In the genomic region with DNA sequence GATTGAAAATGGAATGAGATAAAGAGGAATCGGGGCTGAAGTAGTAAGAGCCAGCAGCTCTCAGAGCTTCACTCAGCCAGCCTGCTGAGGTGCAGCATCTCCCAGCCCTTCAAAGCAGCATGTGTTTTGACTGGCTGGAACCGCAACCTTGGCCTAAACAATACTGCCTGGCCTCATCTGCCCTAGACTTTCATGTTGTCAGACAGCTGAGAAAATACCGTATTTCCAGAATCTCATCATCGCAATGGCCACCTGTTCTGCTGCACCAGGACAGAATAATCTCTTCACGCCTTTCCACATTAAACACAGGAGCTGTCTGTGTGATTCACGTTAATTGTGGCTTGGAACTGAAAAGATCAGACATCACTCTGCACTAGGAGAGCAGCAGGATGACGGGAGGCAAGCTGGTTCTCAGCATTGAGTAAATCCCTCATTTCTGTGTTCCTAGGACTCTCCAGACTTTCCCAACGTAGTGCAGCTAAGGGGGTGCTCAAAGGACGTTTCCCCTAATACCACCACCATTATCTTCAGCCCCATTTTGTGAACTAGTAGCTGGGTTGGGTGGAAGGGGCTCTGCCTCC, we compare ENCODE assay signal across 13 mouse cellular contexts.
DNase-seq lines count a peak whose midpoint lies in the region; ATAC-seq and TF ChIP-seq lines count a peak whose summit lies in the region.
"Had no signal": no experiment of that assay in that cellular context is flagged by ENCODE, and none has a peak within 500 bp of the region (broad histone marks: within the 10 kb centered on the region; RNA-seq: fewer than 3 reads in every experiment).

No protein-coding gene starts in this region.

- no peak overlapping the region for H3K9ac ChIP-seq in hindbrain, postnatal 0 days (replicated peaks; ENCODE audit: low read length)
- no peak overlapping the region for H3K9ac ChIP-seq in hindbrain, embryonic 12.5 days

- H3ac ChIP-seq in C2C12 (ENCODE audit: control insufficient read depth, insufficient read length, low read depth): no peak overlapping the region

- TF ChIP-seq CTCF in hindbrain, postnatal 0 days (IDR thresholded peaks at IDR 0.05; ENCODE audit: low read depth): no peak
- no peak for TF ChIP-seq CTCF in C2C12 (IDR thresholded peaks at IDR 0.05; ENCODE audit: control insufficient read depth, insufficient read depth, insufficient read length)

- no peak overlapping the region for H3K4me2 ChIP-seq in hindbrain, postnatal 0 days (ENCODE audit: low read depth, low read length)
- H3K4me2 ChIP-seq in hindbrain, embryonic 12.5 days (replicated peaks): no peak overlapping the region

- DNase-seq in cerebellum, postnatal 10 days: peak; percentile 29 to 43
- no peak for DNase-seq in cerebellum, adult 11-12 months
- peak; percentile 38 for DNase-seq in hindbrain, postnatal 0 days (ENCODE audit: low spot score)
- DNase-seq in midbrain, embryonic 10.5 days (ENCODE audit: low spot score): peak; percentile 25
- no peak for DNase-seq in urinary bladder, postnatal 36 days (ENCODE audit: low spot score in 2 of 2)
- no peak for DNase-seq in frontal cortex, postnatal 14 days (ENCODE audit: low spot score in 2 of 2)
- DNase-seq: kidney, adult 11 months; lung, postnatal 10 days; spleen, adult 18-20 months had no signal

- H3K27ac ChIP-seq in hindbrain, postnatal 0 days: peak overlapping the region; percentile 27; the same call in 1 of the 2 replicates
- no peak overlapping the region for H3K27ac ChIP-seq in hindbrain, embryonic 12.5 days
- H3K27ac ChIP-seq in midbrain, embryonic 10.5 days (replicated peaks): peak overlapping the region; percentile 71

- no peaks in the 10 kb centered on the region for H3K9me3 ChIP-seq in hindbrain, postnatal 0 days (ENCODE audit: low read length)
- no peaks in the 10 kb centered on the region for H3K9me3 ChIP-seq in hindbrain, embryonic 12.5 days (replicated peaks)
- H3K9me3 ChIP-seq in midbrain, embryonic 10.5 days (replicated peaks): no peaks in the 10 kb centered on the region
- H3K9me3 ChIP-seq: G1E had no signal

- no peaks in the 10 kb centered on the region for H3K27me3 ChIP-seq in hindbrain, postnatal 0 days (ENCODE audit: insufficient read depth, low read length)
- 0 out of 2 replicates have a peak, but pooled peaks cover 6% of the 10 kb centered on the region for H3K27me3 ChIP-seq in hindbrain, embryonic 12.5 days
- peaks cover 39% of the 10 kb centered on the region for H3K27me3 ChIP-seq in C2C12 (ENCODE audit: control insufficient read depth, insufficient read depth, insufficient read length)
- peaks cover 9% of the 10 kb centered on the region for H3K27me3 ChIP-seq in midbrain, embryonic 10.5 days (ENCODE audit: low read depth, poor library complexity, severe bottlenecking)

- ATAC-seq in hindbrain, postnatal 0 days: peak; percentile 46; the same call in 1 of the 2 replicates
- no peak for ATAC-seq in hindbrain, embryonic 12.5 days (ENCODE audit: low FRiP score)

- H3K4me3 ChIP-seq in hindbrain, postnatal 0 days (ENCODE audit: low read length): no peak overlapping the region
- no peak overlapping the region for H3K4me3 ChIP-seq in hindbrain, embryonic 12.5 days
- H3K4me3 ChIP-seq in C2C12 (ENCODE audit: insufficient read depth, poor library complexity, severe bottlenecking): no peak overlapping the region
- no peak overlapping the region for H3K4me3 ChIP-seq in midbrain, embryonic 10.5 days
- H3K4me3 ChIP-seq: erythroblast, embryonic 14.5 days had no signal

- H3K36me3 ChIP-seq in hindbrain, postnatal 0 days (ENCODE audit: insufficient read depth, low read length): no peaks in the 10 kb centered on the region
- H3K36me3 ChIP-seq in hindbrain, embryonic 12.5 days: no peaks in the 10 kb centered on the region
- H3K36me3 ChIP-seq in C2C12 (ENCODE audit: control insufficient read depth, insufficient read depth): no peaks in the 10 kb centered on the region
- no peaks in the 10 kb centered on the region for H3K36me3 ChIP-seq in midbrain, embryonic 10.5 days
- H3K36me3 ChIP-seq: G1E had no signal

- 28% methylated on average over 9 of the region's 9 CpGs for WGBS in hindbrain, postnatal 0 days
- 43% methylated on average over 9 of the region's 9 CpGs for WGBS in hindbrain, embryonic 12.5 days
- WGBS in midbrain, embryonic 10.5 days: 52% methylated on average over 9 of the region's 9 CpGs

- H3K79me3 ChIP-seq in C2C12 (ENCODE audit: low read depth): no peaks in the 10 kb centered on the region

- H3K4me1 ChIP-seq in hindbrain, postnatal 0 days (ENCODE audit: insufficient read depth, low read length): no peaks in the 10 kb centered on the region
- peaks cover 36% of the 10 kb centered on the region for H3K4me1 ChIP-seq in hindbrain, embryonic 12.5 days
- peaks cover 71% of the 10 kb centered on the region for H3K4me1 ChIP-seq in midbrain, embryonic 10.5 days

- no peaks in the 10 kb centered on the region for H3K79me2 ChIP-seq in C2C12 (ENCODE audit: control insufficient read depth, insufficient read depth)

TF ChIP-seq in C2C12, 6 proteins besides CTCF, POLR2A, EP300 and RAD21:
- no peak for TF ChIP-seq USF1 (IDR thresholded peaks at IDR 0.05; ENCODE audit: low read depth)
- TF ChIP-seq MYOG (IDR thresholded peaks at IDR 0.05; ENCODE audit: control insufficient read depth, extremely low read depth, insufficient read length): no peak
- peak; percentile 68 for TF ChIP-seq MYOD1 (IDR thresholded peaks at IDR 0.05; ENCODE audit: control insufficient read depth, insufficient read length, low read depth)

Comparison
In these comparisons a context has a peak if more than half of its experiments do, and no peak if none do; other contexts are left out.
1. DNase-seq: peak in cerebellum, postnatal 10 days (2 of 2), hindbrain, postnatal 0 days (single experiment) and midbrain, embryonic 10.5 days (single experiment); none in cerebellum, adult 11-12 months (single experiment), urinary bladder, postnatal 36 days (0 of 2) and frontal cortex, postnatal 14 days (0 of 2).